Mouse (Mus musculus): ENCODE results near the gene Smarcc1. TPM values are rescaled to one million over a fixed set of nuclear protein-coding genes. Genes with fewer than 3 reads are reported as not detected.
"Not testable (repeated sequence)": the region's sequence is repeated elsewhere in the genome, so short reads cannot be mapped to it uniquely, and the experiment has no call there.

Smarcc1 gene
- total and polyA plus RNA-seq, 3 experiments, result 26.4 to 58.3 (median 46.1) TPM

GRCm38 (mm10) chr9:110131525-110132197 lies 14.2 kb downstream of the Smarcc1 start:
- DNase-seq, result peak; percentile 100

GRCm38 (mm10) chr9:110132201-110132605 lies 14.7 kb downstream of the Smarcc1 start:
- DNase-seq, result no peak

- no peak for DNase-seq
Measured at GRCm38 (mm10) chr9:110132921-110133320, 15.4 kb downstream of the Smarcc1 start.

- no peak for DNase-seq
Measured at GRCm38 (mm10) chr9:110134176-110134575, 16.7 kb downstream of the Smarcc1 start.

GRCm38 (mm10) chr9:110139119-110139518 lies 21.6 kb downstream of the Smarcc1 start:
- DNase-seq, result no peak

- DNase-seq, result no peak
Measured at GRCm38 (mm10) chr9:110142097-110142496, 24.6 kb downstream of the Smarcc1 start.

- DNase-seq, result no peak
Measured at GRCm38 (mm10) chr9:110148598-110148997, 31.1 kb downstream of the Smarcc1 start.

GRCm38 (mm10) chr9:110159036-110159435 lies 41.5 kb downstream of the Smarcc1 start:
- DNase-seq, result peak; percentile 73

- DNase-seq, result not testable (repeated sequence)
Measured at GRCm38 (mm10) chr9:110160486-110160885, 43.0 kb downstream of the Smarcc1 start.

GRCm38 (mm10) chr9:110162441-110162840 lies 44.9 kb downstream of the Smarcc1 start:
- DNase-seq, result peak; percentile 49

GRCm38 (mm10) chr9:110163071-110163470 lies 45.6 kb downstream of the Smarcc1 start:
- DNase-seq, result peak; percentile 18

- peak; percentile 54 for DNase-seq
Measured at GRCm38 (mm10) chr9:110170858-110171257, 53.4 kb downstream of the Smarcc1 start.

GRCm38 (mm10) chr9:110199870-110200269 lies 82.4 kb downstream of the Smarcc1 start:
- DNase-seq, result no peak

- DNase-seq, result no peak
Measured at GRCm38 (mm10) chr9:110205526-110206404, 88.3 kb downstream of the Smarcc1 start.

GRCm38 (mm10) chr9:110206437-110206836 lies 88.9 kb downstream of the Smarcc1 start:
- no peak for DNase-seq

GRCm38 (mm10) chr9:110208265-110208664 lies 90.8 kb downstream of the Smarcc1 start:
- no peak for DNase-seq

GRCm38 (mm10) chr9:110208967-110209366 lies 91.5 kb downstream of the Smarcc1 start:
- DNase-seq, result no peak

GRCm38 (mm10) chr9:110224273-110224672 lies 106.8 kb downstream of the Smarcc1 start:
- DNase-seq, result no peak

- DNase-seq, result no peak
Measured at GRCm38 (mm10) chr9:110226191-110226590, 108.7 kb downstream of the Smarcc1 start.

GRCm38 (mm10) chr9:110228671-110229070 lies 111.2 kb downstream of the Smarcc1 start:
- no peak for DNase-seq

- no peak for DNase-seq
Measured at GRCm38 (mm10) chr9:110229112-110229511, 111.6 kb downstream of the Smarcc1 start.

GRCm38 (mm10) chr9:110229566-110230248 lies 112.2 kb downstream of the Smarcc1 start:
- no peak for DNase-seq

Data from adrenal gland, adult 2 months (tissue).